Mouse (Mus musculus) macrophage (primary cell): ENCODE measurements around the gene Otop3. TPM values are rescaled to one million over a fixed set of nuclear protein-coding genes. Genes with fewer than 3 reads are reported as not detected.

Source experiments
- H3K27ac ChIP-seq: fragments of 350-480 bp; formaldehyde crosslinking; 2 replicates; pipeline ENCODE4 v1.9.0; 2021
- H3K36me3 ChIP-seq: fragments of 350-480 bp; formaldehyde crosslinking; 2 replicates; pipeline ENCODE4 v1.9.0; 2021; ENCODE audit errors: inconsistent target
- H3K4me3 ChIP-seq: fragments of 350-480 bp; formaldehyde crosslinking; 2 replicates; pipeline ENCODE4 v1.9.0; 2021; ENCODE audit errors: inconsistent target
- H3K79me2 ChIP-seq: fragments of 350-480 bp; formaldehyde crosslinking; 2 replicates; pipeline ENCODE4 v1.9.0; 2021; ENCODE audit errors: inconsistent target
- WGBS: methylation state at CpG from one replicate; pipeline ENCODE4 v1.1.7; 2026; ENCODE audit warnings: inconsistent platforms; ENCODE audit not compliant: missing documents; 5-methylcytosine and 5-hydroxymethylcytosine counted together
- polyA plus RNA-seq: library from polyadenylated mRNA; stranded (reverse); fragments of 250-400 nt; gene quantifications from 3 replicates; pipeline ENCODE4 v1.2.4, GENCODE M21; 2018; ENCODE audit warnings: inconsistent platforms

Gene Otop3
- polyA plus RNA-seq, 1 experiment from 2014 or later: not detected

DNA sequence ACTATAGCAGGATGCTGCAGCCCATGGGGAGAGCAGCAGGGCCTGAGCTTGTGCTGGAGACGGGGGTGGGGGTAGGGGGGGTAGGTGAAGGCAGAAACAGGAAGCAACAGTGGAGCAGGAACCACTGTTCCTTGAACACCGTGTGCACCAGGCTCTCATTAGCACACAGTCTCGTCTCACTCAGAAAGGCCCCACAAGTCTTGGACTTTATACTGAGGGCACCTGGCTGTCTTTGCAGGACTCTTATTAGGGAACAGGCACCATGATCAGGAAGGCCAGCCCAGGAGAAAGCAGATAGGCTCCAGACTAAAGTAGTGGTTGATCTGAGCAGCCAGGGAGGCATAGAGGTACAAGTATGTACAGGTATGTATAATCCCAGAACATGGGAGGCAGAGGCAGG, 2.8 kb downstream of the Otop3 start:
- Histone ChIP-seq H3K36me3 (no peaks in the 10 kb centered on the region), H3K79me2 (no peaks in the 10 kb centered on the region), H3K4me3 (no peak overlapping the region), H3K27ac (no peak overlapping the region)
- 0% methylated on average over 3 of the region's 3 CpGs for WGBS

DNA sequence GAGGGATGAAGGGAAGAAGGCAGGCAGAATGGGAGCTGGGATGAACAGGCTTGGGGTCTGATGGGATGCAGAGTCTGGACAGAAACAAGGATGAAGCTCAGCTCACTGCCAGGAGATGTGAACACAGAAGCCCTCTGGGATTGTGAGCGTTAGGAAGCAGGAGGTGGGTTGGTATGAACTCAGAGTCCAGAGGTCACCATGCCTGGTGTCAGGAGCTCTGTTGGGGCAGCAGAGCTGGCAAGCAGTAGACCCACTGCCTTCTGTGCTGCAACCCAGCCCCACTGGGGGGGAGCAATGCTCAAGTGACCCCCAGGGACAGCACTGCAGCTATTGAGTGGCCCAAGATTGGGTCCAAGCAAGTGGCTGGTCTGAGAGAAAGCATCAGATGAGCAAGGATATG, 3.3 kb downstream of the Otop3 start:
- no peak overlapping the region for H3K27ac ChIP-seq
- no peaks in the 10 kb centered on the region for H3K79me2 ChIP-seq
- WGBS: 85% methylated on average over 1 of the region's 1 CpGs
- no peaks in the 10 kb centered on the region for H3K36me3 ChIP-seq
- H3K4me3 ChIP-seq: no peak overlapping the region

DNA sequence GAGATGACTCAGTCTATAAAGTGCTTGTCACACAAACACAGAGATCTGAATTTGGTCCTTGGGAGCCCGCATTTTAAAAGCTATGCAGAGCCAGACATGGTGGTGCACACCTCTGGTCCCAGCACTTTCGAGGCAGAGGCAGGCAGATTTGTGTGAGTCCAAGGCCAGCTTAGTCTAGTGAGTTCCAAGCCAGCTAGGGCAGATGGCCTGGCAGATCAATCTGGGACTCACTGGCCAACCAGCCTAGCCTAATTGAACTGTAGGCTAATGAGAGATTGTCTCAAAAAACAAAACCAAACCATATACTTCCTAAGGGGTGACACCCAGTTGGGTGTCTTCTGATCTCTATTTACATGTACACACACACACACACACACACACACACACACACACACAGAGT, 6.7 kb downstream of the Otop3 start:
- H3K36me3 ChIP-seq: no peaks in the 10 kb centered on the region
- 59% methylated on average over 2 of the region's 2 CpGs for WGBS
- H3K27ac ChIP-seq: no peak overlapping the region

DNA sequence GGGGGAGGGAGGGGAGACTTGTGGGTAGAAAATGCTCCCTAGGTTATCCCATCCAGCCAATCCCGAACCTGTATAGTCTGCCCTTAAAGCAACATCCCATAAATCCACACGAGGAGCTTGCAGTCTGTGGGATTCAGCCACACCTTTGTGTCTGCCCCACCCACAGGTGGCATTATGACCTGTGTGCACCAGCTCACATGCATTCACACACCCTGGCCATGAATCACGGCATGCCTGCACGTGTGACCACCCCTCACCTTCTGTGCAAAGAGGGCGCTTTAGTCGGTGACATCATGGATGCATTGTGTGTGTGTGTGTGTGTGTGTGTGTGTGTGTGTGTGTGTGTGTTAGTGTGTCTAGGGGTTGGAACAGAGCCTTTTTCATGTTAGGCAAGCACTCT, 7.3 kb downstream of the Otop3 start:
- WGBS: 69% methylated on average over 6 of the region's 6 CpGs
- H3K4me3 ChIP-seq: no peak overlapping the region
- H3K27ac ChIP-seq: no peak overlapping the region
- H3K36me3 ChIP-seq: no peaks in the 10 kb centered on the region
- H3K79me2 ChIP-seq: no peaks in the 10 kb centered on the region

More for the DNA sequence above, 6.7 kb downstream of the Otop3 start:
- no peaks in the 10 kb centered on the region for H3K79me2 ChIP-seq
- H3K4me3 ChIP-seq: no peak overlapping the region

DNA sequence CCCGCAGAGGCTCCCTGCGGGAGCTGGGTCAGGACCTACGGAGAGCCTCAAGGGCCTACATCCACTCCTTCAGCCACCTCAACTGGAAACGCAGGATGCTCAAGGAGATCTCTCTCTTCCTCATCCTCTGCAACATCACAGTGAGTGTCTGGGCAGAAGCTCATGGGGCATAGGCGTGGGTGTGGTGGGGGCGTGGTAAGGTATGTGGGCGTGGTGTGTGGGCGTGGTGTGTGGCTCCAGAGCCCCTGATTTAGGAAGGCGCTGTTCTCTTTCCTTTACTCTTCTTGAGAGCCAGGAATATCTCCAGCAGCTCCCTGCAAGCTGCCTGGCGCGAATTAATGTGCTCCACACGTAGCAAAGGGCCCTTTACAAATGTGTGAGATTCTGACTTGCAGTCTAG, 10.4 kb downstream of the Otop3 start:
- WGBS: 16% methylated on average over 12 of the region's 12 CpGs
- no peak overlapping the region for H3K4me3 ChIP-seq

DNA sequence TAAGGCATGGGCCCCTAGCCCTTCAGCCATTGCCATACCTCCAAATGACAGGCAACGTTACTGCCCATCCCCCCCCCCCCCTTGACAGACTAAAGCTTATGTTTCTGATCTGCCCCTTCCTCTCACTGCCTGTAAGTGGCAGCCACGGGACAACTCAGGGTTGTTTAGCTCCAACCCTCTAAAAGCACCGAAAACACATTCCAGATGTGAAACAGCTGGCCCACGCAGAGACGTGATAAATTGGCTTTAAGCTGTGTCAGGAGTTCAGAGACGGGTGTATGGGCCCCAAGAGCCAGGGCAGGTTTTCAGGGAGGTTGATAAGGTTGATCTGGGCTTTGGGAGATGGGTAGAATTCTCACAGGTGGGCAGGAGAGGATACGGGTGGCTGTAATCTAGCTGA, 11.0 kb downstream of the Otop3 start:
- H3K27ac ChIP-seq: no peak overlapping the region
- 41% methylated on average over 7 of the region's 7 CpGs for WGBS
- no peaks in the 10 kb centered on the region for H3K36me3 ChIP-seq
- no peak overlapping the region for H3K4me3 ChIP-seq
- H3K79me2 ChIP-seq: no peaks in the 10 kb centered on the region

More for the DNA sequence above, 10.4 kb downstream of the Otop3 start:
- Histone ChIP-seq H3K27ac (no peak overlapping the region), H3K79me2 (no peaks in the 10 kb centered on the region), H3K36me3 (no peaks in the 10 kb centered on the region)

DNA sequence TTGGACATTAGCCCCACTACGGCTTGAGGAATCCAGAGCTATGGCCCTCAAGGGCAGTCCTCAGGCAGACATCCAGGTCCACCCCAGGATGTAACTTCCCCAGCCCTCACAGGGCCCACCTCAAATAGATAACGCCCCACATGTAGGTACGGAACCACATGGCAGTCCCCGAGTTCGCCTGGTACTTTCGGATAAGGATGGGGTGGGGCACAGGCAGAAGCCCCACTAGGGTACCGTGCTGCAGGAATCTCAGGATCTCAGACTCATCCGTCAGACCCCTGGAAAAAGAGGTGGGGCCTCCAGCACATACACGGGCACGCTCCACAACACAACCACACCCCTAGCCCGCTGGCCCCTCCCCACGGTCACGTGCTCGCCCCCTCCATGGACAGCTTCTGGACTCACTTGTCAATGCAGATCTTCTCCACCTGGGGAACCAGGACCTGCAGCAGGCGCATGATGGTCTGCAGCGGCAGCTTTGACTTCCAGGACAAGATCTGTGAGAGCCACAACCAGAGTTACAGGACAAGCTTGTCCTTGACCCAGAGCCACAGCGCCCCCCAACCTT, 14.2 kb downstream of the Otop3 start:
- Histone ChIP-seq H3K36me3 (no peaks in the 10 kb centered on the region), H3K79me2 (no peaks in the 10 kb centered on the region), H3K4me3 (no peak overlapping the region), H3K27ac (no peak overlapping the region)
- 87% methylated on average over 17 of the region's 17 CpGs for WGBS

DNA sequence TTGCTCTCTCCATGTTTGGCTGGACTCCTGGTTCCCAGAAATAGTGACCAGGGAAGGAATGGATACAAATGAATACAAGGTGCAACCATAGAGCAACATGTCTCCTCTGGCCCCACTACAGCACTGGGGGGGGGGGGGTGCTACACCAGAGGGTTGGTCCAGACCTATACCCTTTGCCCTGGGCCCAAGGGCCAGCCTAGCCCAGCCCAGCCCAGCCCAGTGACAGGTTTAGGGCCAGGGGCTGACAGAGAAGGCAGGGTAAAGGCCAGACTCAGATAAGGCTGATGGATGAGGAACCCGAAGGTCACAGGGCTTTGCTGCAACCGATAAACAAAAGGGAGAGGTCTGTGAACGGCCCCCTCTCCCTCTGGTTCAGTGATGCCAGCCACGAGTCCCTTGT, 15.4 kb downstream of the Otop3 start:
- 81% methylated on average over 4 of the region's 4 CpGs for WGBS
- H3K27ac ChIP-seq: no peak overlapping the region
- no peaks in the 10 kb centered on the region for H3K36me3 ChIP-seq
- no peak overlapping the region for H3K4me3 ChIP-seq
- H3K79me2 ChIP-seq: no peaks in the 10 kb centered on the region

DNA sequence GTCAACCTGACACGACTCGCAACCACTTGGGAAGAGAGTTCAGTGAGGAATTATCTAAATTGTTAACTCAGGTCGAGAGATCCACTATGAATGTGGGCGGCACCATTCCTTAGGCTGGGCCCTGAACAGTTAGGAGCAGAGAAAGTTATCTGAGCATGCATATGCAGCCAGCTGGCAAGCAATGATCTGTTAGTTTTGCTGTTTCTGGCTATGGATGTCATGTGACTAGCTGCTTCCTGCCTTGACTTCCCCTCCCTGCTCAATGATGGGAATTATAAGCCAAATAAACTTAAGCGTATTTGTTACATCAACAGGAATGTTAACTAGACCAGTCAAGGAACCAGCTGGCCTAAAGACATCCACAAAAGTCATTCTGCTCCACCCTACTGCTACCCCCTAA, 18.8 kb downstream of the Otop3 start:
- no peaks in the 10 kb centered on the region for H3K79me2 ChIP-seq
- H3K36me3 ChIP-seq: no peaks in the 10 kb centered on the region
- no peak overlapping the region for H3K4me3 ChIP-seq
- no peak overlapping the region for H3K27ac ChIP-seq
- 94% methylated on average over 5 of the region's 5 CpGs for WGBS

DNA sequence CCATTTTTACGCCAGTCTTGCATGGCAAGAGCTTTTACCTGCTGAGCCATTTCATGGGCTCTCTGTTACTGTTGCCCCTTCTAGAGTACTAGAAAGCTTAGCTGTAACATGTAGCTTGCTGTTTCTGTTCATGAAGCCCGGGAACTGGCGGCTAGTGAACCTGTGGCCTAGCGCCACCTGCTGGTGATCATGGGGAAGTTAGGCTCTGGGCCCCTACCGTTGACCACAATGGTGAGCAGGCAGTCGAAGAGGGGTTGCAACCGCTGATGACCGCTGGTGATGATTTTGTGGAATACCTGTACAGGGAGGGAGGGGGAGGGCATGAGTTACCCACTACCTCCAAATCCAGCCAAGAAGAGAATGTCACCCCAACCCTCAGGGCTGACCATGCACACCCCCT, 19.7 kb downstream of the Otop3 start:
- Histone ChIP-seq H3K36me3 (no peaks in the 10 kb centered on the region), H3K79me2 (no peaks in the 10 kb centered on the region), H3K4me3 (no peak overlapping the region), H3K27ac (no peak overlapping the region)
- 14% methylated on average over 8 of the region's 8 CpGs for WGBS

DNA sequence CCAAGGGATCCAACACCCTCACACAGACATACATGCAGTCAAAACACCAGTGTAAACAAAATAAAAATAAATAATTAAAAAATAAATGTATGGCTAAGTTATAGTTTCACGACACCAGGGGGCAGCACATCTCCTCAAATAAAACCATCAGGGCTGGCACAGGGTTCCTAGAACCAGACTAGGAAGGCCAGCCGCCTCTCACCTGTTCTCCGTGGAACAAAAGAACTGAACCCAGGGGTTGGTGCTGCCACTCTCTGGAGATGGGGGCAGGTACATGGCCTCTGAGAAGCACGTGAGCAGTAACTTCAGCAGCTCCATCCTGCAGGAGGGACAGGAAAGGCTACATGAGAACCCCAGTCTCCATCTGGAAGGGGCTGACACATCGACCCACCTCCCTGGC, 23.9 kb downstream of the Otop3 start:
- 20% methylated on average over 5 of the region's 5 CpGs for WGBS
- H3K36me3 ChIP-seq: no peaks in the 10 kb centered on the region
- no peaks in the 10 kb centered on the region for H3K79me2 ChIP-seq

GRCm38 (mm10) chr11:115359293-115359692, 24.8 kb downstream of the Otop3 start:
- no peak overlapping the region for H3K27ac ChIP-seq
- no peak overlapping the region for H3K4me3 ChIP-seq
- H3K79me2 ChIP-seq: no peaks in the 10 kb centered on the region
- no peaks in the 10 kb centered on the region for H3K36me3 ChIP-seq
- WGBS: 87% methylated on average over 3 of the region's 3 CpGs

More for the DNA sequence above, 23.9 kb downstream of the Otop3 start:
- no peak overlapping the region for H3K27ac ChIP-seq
- no peak overlapping the region for H3K4me3 ChIP-seq

DNA sequence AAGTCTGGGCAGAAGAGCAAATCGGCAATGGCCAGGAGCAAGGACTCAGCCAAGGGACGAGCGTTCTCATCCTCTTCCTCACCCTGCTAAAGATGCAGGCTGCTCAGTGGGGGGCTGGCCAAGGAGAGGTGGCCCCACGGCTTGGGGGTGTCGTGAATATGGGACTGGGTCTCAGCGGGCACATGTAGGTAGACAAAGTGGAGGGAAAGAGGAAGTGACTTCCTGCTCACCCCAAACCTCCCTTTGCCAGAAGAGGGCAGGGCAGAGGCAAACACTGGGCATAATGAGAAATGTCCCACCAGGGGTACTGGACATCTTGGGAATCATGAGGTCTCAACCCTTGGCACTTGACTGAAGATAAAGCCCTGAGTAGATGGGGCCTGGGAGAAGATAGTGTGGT, 25.2 kb downstream of the Otop3 start:
- Histone ChIP-seq H3K4me3 (no peak overlapping the region), H3K36me3 (no peaks in the 10 kb centered on the region), H3K79me2 (no peaks in the 10 kb centered on the region), H3K27ac (no peak overlapping the region)
- 42% methylated on average over 6 of the region's 6 CpGs for WGBS

- no peaks in the 10 kb centered on the region for H3K79me2 ChIP-seq
- H3K36me3 ChIP-seq: no peaks in the 10 kb centered on the region
- H3K27ac ChIP-seq: no peak overlapping the region
- H3K4me3 ChIP-seq: no peak overlapping the region
- 97% methylated on average over 3 of the region's 3 CpGs for WGBS
These were observed 29.6 kb downstream of the Otop3 start for GRCm38 (mm10) chr11:115364136-115364535.

GRCm38 (mm10) chr11:115366039-115366705, 31.6 kb downstream of the Otop3 start:
- H3K36me3 ChIP-seq: no peaks in the 10 kb centered on the region
- no peaks in the 10 kb centered on the region for H3K79me2 ChIP-seq
- H3K27ac ChIP-seq: no peak overlapping the region
- whole genome bisulfite sequencing: 10% methylated on average over 7 of the region's 7 CpGs
- H3K4me3 ChIP-seq: no peak overlapping the region
